Mouse (Mus musculus) hindbrain, embryonic 16.5 days (tissue): ENCODE measurements around the gene Sez6l. TPM values are rescaled to one million over a fixed set of nuclear protein-coding genes. Genes with fewer than 3 reads are reported as not detected.

Source experiments
- ATAC-seq: fragments of 200-750 bp; cut with Nextera tagmentation; 2 replicates; pipeline ENCODE4 v1.8.0; 2017; ENCODE audit warnings: moderate TSS enrichment, moderate library complexity
- H3K27ac ChIP-seq: fragments of 300-500 bp; sonication (generic); 2 replicates; pipeline ENCODE4 v1.5.1; 2014; ENCODE audit warnings: low read depth, mild to moderate bottlenecking, control low read depth, low read length, moderate library complexity
- H3K27me3 ChIP-seq: fragments of 300-500 bp; sonication (generic); replicated peaks from 2 replicates; pipeline ENCODE4 v1.6.1; 2014; ENCODE audit warnings: low read length; ENCODE audit not compliant: control insufficient read depth, insufficient read depth
- H3K36me3 ChIP-seq: fragments of 300-500 bp; sonication (generic); 2 replicates; pipeline ENCODE4 v1.6.1; 2014; ENCODE audit warnings: mild to moderate bottlenecking, low read length, moderate library complexity, mixed read lengths; ENCODE audit not compliant: control insufficient read depth, insufficient read depth
- H3K4me1 ChIP-seq: fragments of 300-500 bp; sonication (generic); 2 replicates; pipeline ENCODE4 v1.6.1; 2014; ENCODE audit warnings: low read depth, low read length; ENCODE audit not compliant: control insufficient read depth, insufficient read depth
- H3K4me2 ChIP-seq: fragments of 300-500 bp; sonication (generic); 2 replicates; pipeline ENCODE4 v1.6.1; 2014; ENCODE audit warnings: mild to moderate bottlenecking, low read length, control low read depth, moderate library complexity
- H3K4me3 ChIP-seq: fragments of 300-500 bp; sonication (generic); 2 replicates; pipeline ENCODE4 v1.5.1; 2014; ENCODE audit warnings: mild to moderate bottlenecking, low read length, control low read depth, moderate library complexity
- H3K9ac ChIP-seq: fragments of 300-500 bp; sonication (generic); 2 replicates; pipeline ENCODE4 v1.6.1; 2014; ENCODE audit warnings: low read depth, mild to moderate bottlenecking, control low read depth, low read length, moderate library complexity
- H3K9me3 ChIP-seq: fragments of 300-500 bp; sonication (generic); 2 replicates; pipeline ENCODE4 v1.6.1; 2014; ENCODE audit warnings: mild to moderate bottlenecking, low read length, moderate library complexity; ENCODE audit not compliant: control insufficient read depth
- WGBS: fragments of 180-500 bp; shearing (Covaris S2); extraction: QIAGEN DNeasy Blood & Tissue Kit; methylation state at CpG from one replicate; pipeline ENCODE4 v1.1.7; 2014; 5-methylcytosine and 5-hydroxymethylcytosine counted together
- polyA plus RNA-seq: library from polyadenylated mRNA; unstranded; fragments of >200 nt; fragmentation: Nextera tagmentation; extraction: Ambion mirVana; gene quantifications from 2 replicates; pipeline ENCODE4 v1.2.1, GENCODE M21; 2015

The Sez6l gene
- 42.8 and 52.7 TPM in 2 replicates for polyA plus RNA-seq

DNA sequence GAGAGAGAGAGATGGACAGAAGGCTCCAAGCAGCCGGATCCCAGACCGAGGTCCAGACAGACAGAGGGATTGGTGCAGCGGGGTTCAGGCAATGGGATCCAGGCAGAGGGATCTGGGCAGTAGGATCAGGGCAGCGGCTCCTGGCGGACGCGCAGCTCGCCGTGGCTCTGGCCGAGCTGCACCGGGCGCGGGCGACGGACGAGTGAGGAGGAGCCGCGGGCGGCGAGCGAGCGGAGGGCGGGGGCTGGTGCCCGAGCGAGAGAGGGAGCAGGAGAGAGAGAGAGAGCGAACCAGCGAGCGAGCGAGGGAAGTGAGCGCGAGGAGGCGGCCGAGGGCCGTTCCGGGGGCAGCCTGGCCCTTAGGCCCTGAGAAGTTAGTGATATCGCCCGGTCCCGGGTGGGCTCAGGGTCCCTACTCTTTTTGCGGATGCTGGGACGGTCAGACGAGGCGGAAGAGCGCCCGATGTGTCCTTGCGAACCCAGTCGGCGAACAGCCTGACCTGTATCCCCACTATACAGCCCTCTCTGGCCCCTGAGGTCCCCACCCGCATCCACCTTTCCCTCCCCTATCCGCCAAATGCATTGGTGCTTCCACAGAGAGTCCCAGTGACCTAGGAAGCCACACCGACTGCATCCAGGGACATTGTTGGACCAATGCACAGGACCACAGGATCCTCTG, at the start of gene Sez6l:
Sez6l (minus strand) TSS at position 193 of the 678 bp plus-strand sequence.
- H3K4me3 ChIP-seq, result peak within 1 kb of the TSS; percentile 51
- under 1% methylated on average over 44 of the region's 50 CpGs for WGBS
- H3K27ac ChIP-seq, result peak within 1 kb of the TSS; percentile 90
- peak within 1 kb of the TSS; percentile 70 for H3K9ac ChIP-seq
- H3K36me3 ChIP-seq, result no peaks in the 10 kb centered on the region
- peak; percentile 82 for ATAC-seq
- H3K4me1 ChIP-seq, result peaks cover 26% of the 10 kb centered on the region
- no peaks in the 10 kb centered on the region for H3K9me3 ChIP-seq
- no peaks in the 10 kb centered on the region for H3K27me3 ChIP-seq
- peak within 1 kb of the TSS; percentile 71 for H3K4me2 ChIP-seq

DNA sequence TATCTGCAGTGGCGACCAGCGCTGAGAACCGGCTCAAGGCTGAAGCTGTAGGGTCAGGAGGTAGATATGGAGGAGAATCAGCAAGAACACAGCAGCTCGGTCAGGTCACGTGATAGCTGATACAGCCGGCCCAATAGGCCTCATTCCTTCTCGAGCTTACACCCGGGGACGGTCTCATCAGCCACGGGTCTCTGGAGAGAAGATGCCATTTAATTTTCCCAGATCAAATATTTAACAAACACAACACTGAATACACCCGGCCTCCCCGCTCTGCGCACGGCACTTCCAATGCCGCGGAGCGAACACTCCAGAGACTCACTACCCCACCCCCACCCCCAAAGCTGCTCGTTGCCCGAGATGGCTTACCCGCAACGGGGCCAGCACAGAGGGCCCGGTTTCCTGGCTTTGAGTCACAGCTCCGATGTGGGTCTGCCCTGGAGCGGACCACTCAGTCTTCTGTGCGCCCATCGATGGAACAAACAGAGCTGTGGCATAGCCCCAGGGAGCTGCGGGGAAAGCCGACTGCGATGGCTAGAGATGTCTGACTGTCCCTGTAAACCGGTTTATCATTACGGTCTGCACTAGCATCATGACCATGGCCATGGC, 48.7 kb upstream of the Sez6l start:
- WGBS, result 37% methylated on average over 31 of the region's 31 CpGs
- Histone ChIP-seq H3K4me2 (peak overlapping the region; percentile 14), H3K4me1 (peaks cover 10% of the 10 kb centered on the region), H3K36me3 (no peaks in the 10 kb centered on the region), H3K9me3 (no peaks in the 10 kb centered on the region), H3K27ac (no peak overlapping the region), H3K4me3 (no peak overlapping the region), H3K27me3 (no peaks in the 10 kb centered on the region), H3K9ac (no peak overlapping the region)
- peak; percentile 22 for ATAC-seq

DNA sequence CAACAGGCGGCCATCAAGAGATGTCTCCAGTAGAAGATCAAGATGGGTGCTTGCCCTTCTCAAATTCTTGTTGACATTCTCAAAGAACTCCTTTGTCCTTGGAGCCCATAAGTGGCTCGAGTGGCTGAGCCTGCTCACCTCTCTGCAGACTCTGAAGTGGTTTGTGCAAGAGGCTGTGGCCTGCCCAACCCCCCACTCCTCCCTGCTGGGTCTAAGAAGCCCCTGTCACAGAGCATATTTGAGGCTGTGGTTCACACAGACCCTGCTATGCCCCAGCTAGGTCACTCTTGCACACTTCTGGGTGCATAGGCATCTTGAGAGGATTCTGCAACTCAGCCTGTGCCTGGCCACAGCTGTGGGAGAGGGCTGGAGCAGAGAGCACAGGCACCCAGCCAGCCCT, 46.0 kb upstream of the Sez6l start:
- Histone ChIP-seq H3K4me3 (no peak overlapping the region), H3K9me3 (no peaks in the 10 kb centered on the region), H3K4me2 (no peak overlapping the region), H3K9ac (no peak overlapping the region), H3K4me1 (peaks cover 8% of the 10 kb centered on the region), H3K27ac (no peak overlapping the region), H3K36me3 (no peaks in the 10 kb centered on the region), H3K27me3 (no peaks in the 10 kb centered on the region)
- 39% methylated on average over 2 of the region's 2 CpGs for WGBS
- ATAC-seq, result no peak

DNA sequence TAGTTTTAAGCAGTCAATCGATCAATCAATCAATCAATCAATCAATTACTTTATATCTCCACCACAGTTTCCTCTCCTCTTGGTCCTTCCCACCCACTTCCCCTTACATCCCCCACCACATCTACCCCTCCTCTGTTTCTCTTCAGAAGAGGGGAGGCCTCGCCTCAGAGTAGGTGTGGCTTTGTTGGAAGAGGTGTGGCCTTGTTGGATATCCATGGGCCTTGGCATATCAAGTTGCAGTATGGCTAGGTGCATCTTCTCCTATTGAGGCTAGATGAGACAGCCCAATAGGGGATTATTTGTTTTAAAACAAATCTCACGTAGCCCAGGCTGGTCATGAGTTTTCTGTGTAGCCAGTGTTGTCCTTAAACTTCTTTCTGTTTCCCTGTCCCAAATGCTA, 43.3 kb upstream of the Sez6l start:
- Histone ChIP-seq H3K36me3 (no peaks in the 10 kb centered on the region), H3K9ac (no peak overlapping the region), H3K4me2 (no peak overlapping the region), H3K27me3 (no peaks in the 10 kb centered on the region), H3K9me3 (no peaks in the 10 kb centered on the region), H3K4me3 (no peak overlapping the region), H3K27ac (no peak overlapping the region), H3K4me1 (peaks cover under 1% of the 10 kb centered on the region)
- 70% methylated on average over 3 of the region's 3 CpGs for WGBS
- no peak for ATAC-seq

DNA sequence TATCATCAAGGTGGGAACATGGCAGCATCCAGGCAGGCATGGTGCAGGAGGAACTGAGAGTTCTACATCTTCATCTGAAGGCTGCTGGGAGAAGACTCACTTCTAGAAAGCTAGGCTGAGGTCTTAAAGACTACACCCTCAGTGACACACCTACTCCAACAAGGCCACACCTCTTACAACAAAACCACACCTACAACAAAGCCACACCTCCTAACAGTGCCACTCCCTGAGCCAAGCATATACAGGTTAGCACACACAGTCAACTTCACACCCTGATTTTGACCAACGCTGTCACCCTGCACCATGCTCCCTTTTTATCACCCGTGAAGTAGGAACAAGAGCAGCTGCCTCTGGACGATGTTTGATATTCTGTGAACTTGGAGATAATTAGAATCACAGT, 42.4 kb upstream of the Sez6l start:
- no peak for ATAC-seq
- WGBS, result 80% methylated on average over 3 of the region's 3 CpGs

DNA sequence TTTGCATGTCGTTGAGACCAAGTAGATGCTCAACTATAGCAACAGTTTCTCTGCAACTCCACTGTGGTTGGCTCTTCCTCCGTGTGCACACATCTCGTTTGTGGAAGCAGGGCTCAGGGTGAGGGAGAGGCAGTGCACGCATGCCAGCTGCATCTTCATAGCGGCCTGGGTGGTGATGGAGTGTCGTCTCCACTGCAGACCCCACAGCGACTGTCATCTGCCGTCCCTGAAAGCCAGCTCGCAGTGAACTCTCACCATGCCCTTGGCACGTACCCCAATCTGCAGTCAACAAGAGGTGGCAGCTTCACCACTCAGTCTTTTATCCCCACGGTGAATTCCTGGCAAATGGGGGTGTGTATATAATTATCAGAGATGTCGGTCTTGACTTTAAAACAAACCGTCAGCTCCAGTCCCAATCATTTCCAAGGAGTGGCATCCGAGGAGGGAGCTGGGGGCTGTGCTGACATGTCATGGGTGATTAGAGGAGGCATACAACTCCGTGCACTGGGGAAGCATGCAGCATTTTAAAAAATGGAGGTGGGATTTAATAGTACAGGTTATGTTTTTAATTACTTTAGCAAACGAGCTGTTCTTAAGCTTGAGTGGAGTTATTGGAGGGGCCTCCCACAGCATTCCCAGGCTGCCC, 40.7 kb upstream of the Sez6l start:
- Histone ChIP-seq H3K4me2 (no peak overlapping the region), H3K27ac (no peak overlapping the region), H3K4me1 (peaks cover 5% of the 10 kb centered on the region; the same call in 1 of the 2 replicates), H3K9me3 (no peaks in the 10 kb centered on the region), H3K9ac (no peak overlapping the region), H3K4me3 (no peak overlapping the region), H3K27me3 (no peaks in the 10 kb centered on the region), H3K36me3 (no peaks in the 10 kb centered on the region)
- WGBS, result 48% methylated on average over 16 of the region's 16 CpGs
- ATAC-seq, result peak; percentile 43

More for the DNA sequence above, 42.4 kb upstream of the Sez6l start:
- H3K27ac ChIP-seq, result no peak overlapping the region
- no peaks in the 10 kb centered on the region for H3K9me3 ChIP-seq
- no peak overlapping the region for H3K9ac ChIP-seq
- H3K4me3 ChIP-seq, result no peak overlapping the region
- no peak overlapping the region for H3K4me2 ChIP-seq
- H3K27me3 ChIP-seq, result no peaks in the 10 kb centered on the region
- no peaks in the 10 kb centered on the region for H3K36me3 ChIP-seq
- H3K4me1 ChIP-seq, result peaks cover 5% of the 10 kb centered on the region; the same call in 1 of the 2 replicates

DNA sequence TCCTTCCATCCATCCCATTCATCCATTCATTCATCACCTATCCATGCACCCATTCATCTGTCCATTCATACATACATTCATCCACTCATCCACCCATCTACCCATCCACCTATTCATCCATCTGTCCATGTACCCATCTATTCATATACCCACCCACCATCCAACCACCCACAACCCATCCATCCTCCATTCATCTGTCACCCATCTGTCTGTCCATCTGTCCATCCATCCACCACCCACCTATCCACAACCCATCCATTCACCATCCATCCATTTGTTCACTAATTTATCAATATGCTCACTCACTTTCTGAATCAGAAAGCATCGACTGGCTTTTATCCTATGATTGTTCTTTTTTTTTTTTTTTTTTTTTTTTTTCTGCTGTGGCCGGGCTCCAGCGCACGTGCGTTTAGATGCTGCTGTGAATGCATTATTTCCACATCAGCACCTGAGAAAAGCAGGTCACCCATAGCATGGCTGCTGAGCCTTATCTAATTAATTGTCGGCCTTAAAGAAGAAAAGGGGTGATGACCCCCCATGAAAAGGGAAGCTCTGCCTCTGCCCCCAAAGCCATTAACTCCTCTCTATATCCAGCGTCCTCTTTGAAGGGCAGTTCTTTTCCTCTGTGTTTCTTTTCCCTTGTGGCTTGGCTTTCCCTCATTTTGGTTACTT, 39.1 kb upstream of the Sez6l start:
- Histone ChIP-seq H3K4me1 (peaks cover 5% of the 10 kb centered on the region; the same call in 1 of the 2 replicates), H3K9ac (no peak overlapping the region), H3K27ac (no peak overlapping the region), H3K9me3 (no peaks in the 10 kb centered on the region), H3K36me3 (no peaks in the 10 kb centered on the region), H3K4me2 (no peak overlapping the region), H3K4me3 (no peak overlapping the region), H3K27me3 (no peaks in the 10 kb centered on the region)
- 27% methylated on average over 7 of the region's 7 CpGs for WGBS
- ATAC-seq, result no peak

DNA sequence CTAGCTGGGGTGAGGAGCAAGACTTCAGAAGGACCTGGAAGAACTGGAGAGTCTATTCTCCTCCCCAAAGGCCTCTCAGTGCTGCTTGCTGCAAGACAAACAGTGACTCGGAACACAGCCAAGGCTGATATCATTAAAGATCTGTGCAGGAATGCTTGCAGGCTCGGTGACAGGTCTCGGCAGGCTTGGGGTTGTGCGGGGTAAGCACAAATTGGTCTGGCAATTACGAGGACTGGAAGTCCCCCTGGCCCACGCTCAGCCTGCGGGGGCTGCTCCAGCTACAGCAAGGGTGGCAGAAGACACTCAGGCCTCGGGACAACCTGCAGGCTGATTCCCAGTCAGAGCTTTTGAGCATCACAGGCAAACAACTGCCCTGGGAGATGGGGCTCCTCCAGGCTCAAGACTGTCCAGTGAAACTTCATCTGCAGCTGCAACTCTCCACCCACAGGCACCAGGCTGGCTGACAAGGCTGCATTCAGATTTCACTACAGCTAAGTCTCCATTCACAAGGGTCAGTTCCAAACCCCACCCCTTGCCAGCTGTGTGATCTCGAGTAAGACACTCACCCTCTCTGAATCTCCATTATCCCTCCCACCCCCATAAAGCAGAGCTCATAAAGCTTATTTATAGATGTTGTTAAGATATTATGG, 31.0 kb upstream of the Sez6l start:
- 0 out of 2 replicates have a peak, but pooled peaks have one; percentile 15 for ATAC-seq
- Histone ChIP-seq H3K9me3 (no peaks in the 10 kb centered on the region), H3K27me3 (no peaks in the 10 kb centered on the region), H3K4me1 (peaks cover 22% of the 10 kb centered on the region), H3K4me3 (no peak overlapping the region), H3K4me2 (no peak overlapping the region), H3K9ac (no peak overlapping the region), H3K36me3 (no peaks in the 10 kb centered on the region), H3K27ac (peak overlapping the region; percentile 27; the same call in 1 of the 2 replicates)
- 47% methylated on average over 9 of the region's 9 CpGs for WGBS
